Mouse (Mus musculus): ENCODE measurements around the gene Ces4a.
"Not testable (repeated sequence)": the region's sequence is repeated elsewhere in the genome, so short reads cannot be mapped to it uniquely, and the experiment has no call there.

Gene Ces4a

GRCm38 (mm10) chr8:105131509-105131908 lies at the start of gene Ces4a:
Gene Ces4a (plus strand): TSS chr8:105131800.
- no peak for DNase-seq

GRCm38 (mm10) chr8:105083449-105084050 lies 48.0 kb upstream of the Ces4a start, which contains the start of gene Ces3b:
Gene Ces3b (plus strand): TSS chr8:105083753.
- no peak for DNase-seq

DNA sequence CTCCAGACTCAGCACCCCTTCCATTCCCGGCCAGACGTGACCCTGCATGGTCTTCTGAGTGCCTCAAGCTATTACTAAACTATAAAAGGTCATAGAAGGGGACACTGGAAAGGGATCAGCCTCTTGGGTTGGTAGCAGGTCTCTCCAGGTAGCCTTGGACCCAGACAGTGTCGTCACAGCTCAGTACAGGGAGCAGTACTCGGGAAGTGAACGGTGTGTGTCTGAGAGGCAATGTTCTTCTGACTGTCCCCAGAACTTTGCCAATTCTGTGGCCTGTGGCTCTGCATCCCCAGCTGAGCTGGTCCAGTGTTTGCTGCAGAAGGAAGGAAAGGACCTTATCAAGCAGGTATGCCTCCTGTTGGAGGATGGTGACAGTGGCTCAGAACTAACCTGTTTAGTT lies 43.4 kb upstream of the Ces4a start:
- not testable (repeated sequence) for DNase-seq

- no peak for DNase-seq
These were observed 43.0 kb upstream of the Ces4a start for GRCm38 (mm10) chr8:105088581-105088980.

DNA sequence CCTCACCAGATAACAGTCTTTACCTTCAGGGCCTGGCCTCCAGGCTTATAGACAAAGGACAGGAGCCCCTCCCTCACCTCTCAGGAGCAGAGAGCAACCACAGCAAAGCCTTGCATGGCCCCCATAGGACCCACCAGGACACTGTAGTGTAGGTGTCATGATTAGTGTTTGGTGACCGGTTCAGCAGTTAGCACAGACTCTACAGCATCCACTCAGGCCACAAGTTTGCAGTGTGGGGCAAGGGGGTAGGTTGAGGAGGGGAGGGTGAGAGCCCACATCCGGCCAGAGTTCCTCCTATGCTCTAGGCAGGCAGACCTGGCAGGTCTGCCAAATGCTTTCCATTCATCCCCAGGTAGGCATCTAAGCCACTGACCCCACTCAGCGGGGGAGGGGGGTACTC lies 37.6 kb upstream of the Ces4a start:
- DNase-seq = no peak

GRCm38 (mm10) chr8:105102101-105102785 lies 29.4 kb upstream of the Ces4a start:
- DNase-seq = not testable (repeated sequence)

GRCm38 (mm10) chr8:105103701-105104100 lies 27.9 kb upstream of the Ces4a start:
- not testable (repeated sequence) for DNase-seq

GRCm38 (mm10) chr8:105104220-105104619 lies 27.4 kb upstream of the Ces4a start:
- DNase-seq = no peak

- no peak for DNase-seq
These were observed 1.7 kb upstream of the Ces4a start for GRCm38 (mm10) chr8:105129864-105130263.

GRCm38 (mm10) chr8:105138423-105138822 lies 6.8 kb downstream of the Ces4a start:
- DNase-seq = peak; percentile 63

GRCm38 (mm10) chr8:105142395-105142794 lies 10.8 kb downstream of the Ces4a start:
- peak; percentile 12 for DNase-seq

DNA sequence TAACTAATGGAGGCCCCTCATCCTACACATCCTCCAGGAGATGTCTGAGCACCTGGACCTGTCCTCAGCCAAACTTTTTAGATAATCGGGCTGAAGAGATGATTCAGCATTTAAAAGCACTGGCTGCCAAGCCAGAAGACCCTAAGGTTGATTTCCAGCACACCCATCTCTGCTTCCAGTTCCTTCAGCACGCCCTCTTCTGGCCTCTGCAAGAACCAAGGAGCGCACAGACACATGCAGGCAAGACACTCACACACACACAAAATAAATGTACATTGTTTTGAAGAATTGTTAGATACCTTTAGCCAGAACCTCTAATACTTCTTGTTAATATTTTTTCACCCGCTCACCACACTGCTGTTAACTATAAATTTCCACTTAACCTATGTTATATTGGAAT lies 20.1 kb downstream of the Ces4a start:
- DNase-seq = no peak

DNA sequence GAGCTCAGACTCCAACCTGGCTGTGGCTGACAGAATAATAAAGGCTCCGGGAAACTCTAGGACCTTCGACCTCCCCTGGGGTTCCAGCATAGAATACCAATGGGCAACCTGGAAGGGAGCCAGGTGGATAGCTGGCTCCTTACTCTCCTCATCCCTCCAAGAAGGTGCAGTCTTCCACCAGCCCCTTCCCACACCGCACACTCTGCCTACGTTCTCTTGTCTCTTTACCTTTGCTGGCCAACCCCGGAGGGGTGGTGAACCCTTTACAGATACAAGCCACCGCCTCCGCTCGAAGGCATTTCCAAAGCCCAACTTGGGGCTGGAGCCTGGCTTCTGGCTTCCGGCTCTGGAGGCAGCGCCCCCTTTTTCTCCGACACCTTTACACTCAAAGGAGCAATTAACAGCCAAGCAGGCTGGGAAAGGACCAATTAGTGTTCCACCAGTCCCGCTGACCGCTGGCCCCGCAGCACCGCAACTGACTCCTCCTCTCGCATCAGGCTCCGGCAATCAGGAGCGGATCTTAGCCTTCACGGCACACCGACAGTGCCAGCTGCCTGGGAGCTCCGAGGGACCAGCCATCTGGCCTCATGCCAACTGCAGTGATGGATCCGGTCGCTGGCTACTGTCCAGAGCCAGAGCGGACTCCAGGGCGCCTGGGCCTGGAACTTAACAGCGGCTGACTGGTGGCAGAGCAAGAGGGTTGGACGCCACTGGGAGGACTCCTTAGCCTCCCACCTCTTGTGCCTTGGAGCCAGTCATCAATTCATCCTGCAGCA lies 21.2 kb downstream of the Ces4a start:
- peak; percentile 52 for DNase-seq

GRCm38 (mm10) chr8:105154316-105154715 lies 22.7 kb downstream of the Ces4a start:
- no peak for DNase-seq

DNA sequence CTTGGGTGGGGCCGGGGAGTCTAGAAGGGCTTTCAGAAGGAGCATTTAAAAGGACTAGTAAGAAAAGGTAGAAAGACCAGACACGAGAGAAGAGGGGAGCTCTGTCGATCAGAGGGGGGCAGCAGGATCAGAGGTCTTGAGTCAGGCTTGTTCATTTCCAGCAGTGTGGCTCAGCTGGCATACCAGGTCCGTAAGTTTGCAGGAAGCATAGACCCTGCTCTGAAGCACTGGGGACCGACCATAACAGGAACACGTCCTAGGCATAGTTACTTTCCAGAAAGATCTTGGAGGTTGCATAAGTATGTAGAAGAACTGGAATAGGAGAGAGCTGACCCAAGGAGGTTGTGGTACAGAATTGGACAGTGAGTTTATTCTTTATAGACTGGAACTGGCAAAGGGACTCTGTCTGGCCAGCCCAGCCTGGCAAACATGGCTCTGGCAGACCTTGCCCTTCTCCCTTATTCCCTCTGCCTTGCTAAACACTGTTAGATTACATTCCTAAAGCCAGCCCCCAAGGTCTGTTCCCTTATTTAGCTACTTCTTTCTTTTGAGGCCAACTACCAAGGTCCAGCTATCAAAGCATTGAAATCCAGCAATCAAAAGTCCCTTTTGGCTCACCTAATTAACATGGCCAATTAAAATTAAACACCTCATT lies 23.6 kb downstream of the Ces4a start:
- DNase-seq = no peak

- DNase-seq = peak; percentile 46
These were observed 26.0 kb downstream of the Ces4a start for GRCm38 (mm10) chr8:105157555-105157954.

DNA sequence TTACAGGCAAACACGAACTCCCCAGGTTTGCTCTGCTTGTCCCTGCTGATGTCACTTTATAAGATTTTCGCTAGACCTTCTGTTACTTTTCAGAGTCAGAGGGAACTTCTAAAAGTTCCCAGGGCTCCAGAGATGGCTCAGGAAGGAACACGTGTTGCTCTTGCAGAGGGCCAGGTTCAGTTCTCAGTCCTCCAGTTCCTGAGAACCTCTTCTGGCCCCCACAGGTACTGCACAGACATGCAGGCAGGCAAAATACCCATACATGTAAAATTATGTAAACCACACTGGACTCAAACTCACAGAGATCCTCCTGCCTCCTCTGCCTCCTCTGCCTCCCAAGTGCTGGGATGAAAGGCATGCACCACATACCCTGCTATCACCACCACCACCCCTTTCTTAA lies 26.5 kb downstream of the Ces4a start:
- no peak for DNase-seq

DNA sequence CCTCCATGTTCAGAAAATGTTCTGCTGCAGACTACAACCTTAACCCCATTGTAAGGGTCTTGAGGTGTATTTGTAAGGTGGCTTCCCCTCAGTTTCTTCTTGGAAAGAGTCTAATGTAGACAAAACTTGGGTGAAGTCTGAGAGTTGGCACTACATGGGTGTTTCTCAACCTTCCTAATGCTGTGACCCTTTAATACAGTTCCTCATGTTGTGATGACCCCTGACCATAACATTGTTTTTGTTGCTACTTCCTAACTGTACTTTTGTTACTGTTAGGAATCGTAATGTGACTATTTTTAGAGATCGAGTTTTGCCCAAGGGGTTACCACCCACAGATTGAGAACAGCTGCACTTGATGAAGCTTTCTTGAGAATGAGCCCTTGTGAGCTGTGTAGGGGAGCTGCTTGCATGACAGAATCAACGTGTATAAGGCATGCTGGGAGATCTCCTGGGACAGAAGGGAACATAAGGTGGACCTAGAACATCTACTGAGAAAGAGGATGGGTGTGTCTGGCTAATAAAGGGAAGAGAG lies 29.6 kb downstream of the Ces4a start:
- DNase-seq = no peak

- peak; percentile 14 for DNase-seq
These were observed 32.8 kb downstream of the Ces4a start for GRCm38 (mm10) chr8:105164272-105164902.

GRCm38 (mm10) chr8:105165191-105165590 lies 33.6 kb downstream of the Ces4a start:
- DNase-seq = no peak

DNA sequence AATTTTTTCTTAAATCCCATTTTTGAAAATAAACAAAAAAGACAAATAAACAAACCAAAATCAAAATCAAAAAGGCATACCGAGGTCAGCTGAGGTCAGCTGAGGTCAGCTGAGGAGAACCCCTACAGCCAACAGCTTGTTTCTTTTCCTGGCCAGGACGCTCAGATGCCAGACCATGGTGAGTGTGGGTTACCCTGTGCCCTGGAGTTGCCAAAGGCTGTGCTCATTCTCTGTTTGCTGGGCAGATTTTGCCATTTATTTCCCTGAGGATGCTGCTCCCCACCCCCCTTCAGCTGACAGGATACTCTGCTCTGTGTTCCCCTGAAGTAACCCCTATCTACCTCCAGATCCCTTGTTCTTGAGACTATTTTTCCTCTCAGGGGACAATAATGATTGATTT lies 35.5 kb downstream of the Ces4a start:
- no peak for DNase-seq

DNA sequence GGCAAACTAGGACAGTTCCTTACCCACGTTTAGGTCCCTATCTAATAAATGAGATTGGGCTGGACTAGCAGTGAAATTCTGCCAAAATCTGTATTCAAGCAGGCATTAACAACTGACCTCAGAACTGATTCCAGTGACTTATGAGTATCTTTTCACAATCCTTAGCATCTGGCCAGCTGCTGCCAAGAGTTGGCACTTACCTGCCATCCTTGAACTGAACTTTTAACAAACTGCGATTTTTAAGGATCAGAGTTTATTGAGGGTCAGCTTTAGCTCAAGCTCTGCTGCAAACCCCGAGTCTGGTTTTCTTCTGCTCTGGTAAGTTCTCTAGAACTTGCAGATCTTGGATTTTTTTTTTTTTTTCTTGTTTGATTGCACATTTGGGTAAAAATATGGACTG lies 38.0 kb downstream of the Ces4a start:
- no peak for DNase-seq

DNA sequence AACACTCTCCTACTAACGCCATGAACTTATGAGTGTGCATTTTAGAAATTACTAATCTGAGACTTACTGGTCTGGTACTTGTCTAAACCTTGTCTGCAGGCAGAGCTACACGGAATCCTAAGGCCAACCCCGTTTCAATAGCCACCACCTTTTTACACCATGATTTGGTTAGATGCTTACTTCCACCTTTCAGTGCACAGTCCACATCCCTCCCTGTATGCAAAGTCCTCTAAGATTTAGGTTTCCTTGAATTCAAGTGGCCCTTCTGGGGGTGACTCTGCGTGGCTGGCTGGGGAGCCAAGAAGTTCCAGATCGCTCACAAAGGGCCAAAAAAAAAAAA lies 38.4 kb downstream of the Ces4a start:
- no peak for DNase-seq
